In genomic region chr8:120052318-120052717, GRCm38 (mm10) we compare ENCODE assay signal across 18 mouse cellular contexts. TPM values are rescaled to one million over a fixed set of nuclear protein-coding genes. Genes with fewer than 3 reads are reported as not detected.
DNase-seq lines count a peak whose midpoint lies in the region; ATAC-seq and TF ChIP-seq lines count a peak whose summit lies in the region.
"Had no signal": no experiment of that assay in that cellular context is flagged by ENCODE, and none has a peak within 500 bp of the region (broad histone marks: within the 10 kb centered on the region; RNA-seq: fewer than 3 reads in every experiment).

No protein-coding gene starts in this region.

- peak overlapping the region; percentile 70 for H3K27ac ChIP-seq in gastrocnemius, adult 2 months
- H3K27ac ChIP-seq in lung, postnatal 0 days (ENCODE audit: low read length): no peak overlapping the region
- H3K27ac ChIP-seq in stomach, postnatal 0 days (replicated peaks): 0 out of 2 replicates have a peak overlapping the region, but pooled peaks have one; percentile 13
- no peak overlapping the region for H3K27ac ChIP-seq in midbrain, embryonic 16.5 days (ENCODE audit: low read length)
- H3K27ac ChIP-seq: forebrain, embryonic 10.5 days had no signal

- H3K4me2 ChIP-seq in lung, postnatal 0 days (replicated peaks; ENCODE audit: low read depth, low read length): no peak overlapping the region
- H3K4me2 ChIP-seq in stomach, postnatal 0 days (replicated peaks; ENCODE audit: low read depth): no peak overlapping the region
- no peak overlapping the region for H3K4me2 ChIP-seq in midbrain, embryonic 16.5 days (ENCODE audit: low read length)
- H3K4me2 ChIP-seq: heart, embryonic 12.5 days had no signal

- intact Hi-C loops in gastrocnemius, adult 2 months (cut with DNase I): no loop called here

- no peak for DNase-seq in gastrocnemius, adult 2 months
- no peak for DNase-seq in gastrocnemius, adult 18-20 months (ENCODE audit: low spot score)
- peak; percentile 53 for DNase-seq in lung, postnatal 0 days (ENCODE audit: low spot score)
- no peak for DNase-seq in lung, postnatal 25 days (ENCODE audit: low spot score)
- DNase-seq in lung, postnatal 14 days: peak; percentile 40
- no peak for DNase-seq in stomach, postnatal 0 days (ENCODE audit: low spot score)
- DNase-seq: adrenal gland, postnatal 10 days; cerebellum, adult 11-12 months; cerebellum, adult 9-10 months; cerebellum, postnatal 36 days; gastrocnemius, postnatal 10 days; heart, postnatal 36 days had no signal

- H3K4me3 ChIP-seq in gastrocnemius, adult 2 months: no peak overlapping the region
- no peak overlapping the region for H3K4me3 ChIP-seq in lung, postnatal 0 days (ENCODE audit: low read depth, low read length)
- H3K4me3 ChIP-seq in stomach, postnatal 0 days (ENCODE audit: low read depth, low read length): no peak overlapping the region
- H3K4me3 ChIP-seq in midbrain, embryonic 16.5 days (ENCODE audit: low read depth, low read length): no peak overlapping the region
- H3K4me3 ChIP-seq: erythroblast, embryonic 14.5 days; forebrain, embryonic 10.5 days; heart, embryonic 12.5 days had no signal

- TF ChIP-seq EP300 in lung, postnatal 0 days (IDR thresholded peaks at IDR 0.05): no peak
- TF ChIP-seq EP300 in stomach, postnatal 0 days (optimal IDR thresholded peaks at IDR 0.05): no peak

- peak; percentile 46; the same call in 1 of the 2 replicates for ATAC-seq in lung, postnatal 0 days
- ATAC-seq in stomach, postnatal 0 days (ENCODE audit: low FRiP score, low TSS enrichment): 0 out of 2 replicates have a peak, but pooled peaks have one; percentile 21
- no peak for ATAC-seq in midbrain, embryonic 16.5 days
- ATAC-seq: forebrain, embryonic 14.5 days; hindbrain, embryonic 16.5 days had no signal

- 59% methylated on average over 8 of the region's 8 CpGs for WGBS in lung, postnatal 0 days
- 55% methylated on average over 8 of the region's 8 CpGs for WGBS in stomach, postnatal 0 days
- WGBS in midbrain, embryonic 16.5 days: 86% methylated on average over 8 of the region's 8 CpGs

- TF ChIP-seq CTCF in gastrocnemius, adult 2 months (IDR thresholded peaks at IDR 0.05): no peak
- no peak for TF ChIP-seq CTCF in lung, postnatal 0 days (IDR thresholded peaks at IDR 0.05)
- TF ChIP-seq CTCF in stomach, postnatal 0 days (IDR thresholded peaks at IDR 0.05; ENCODE audit: low read depth): no peak

- no peaks in the 10 kb centered on the region for H3K36me3 ChIP-seq in lung, postnatal 0 days (ENCODE audit: insufficient read depth, low read length)
- H3K36me3 ChIP-seq in stomach, postnatal 0 days (ENCODE audit: control insufficient read depth, insufficient read depth, low read length): no peaks in the 10 kb centered on the region
- H3K36me3 ChIP-seq in midbrain, embryonic 16.5 days (ENCODE audit: control insufficient read depth, insufficient read depth, low read length): no peaks in the 10 kb centered on the region
- H3K36me3 ChIP-seq: forebrain, embryonic 10.5 days; heart, embryonic 12.5 days had no signal

- H3K4me1 ChIP-seq in lung, postnatal 0 days (ENCODE audit: insufficient read depth, low read depth, low read length): no peaks in the 10 kb centered on the region
- H3K4me1 ChIP-seq in stomach, postnatal 0 days (replicated peaks; ENCODE audit: control insufficient read depth, insufficient read depth): no peaks in the 10 kb centered on the region
- H3K4me1 ChIP-seq in midbrain, embryonic 16.5 days (ENCODE audit: control insufficient read depth, insufficient read depth, low read length): no peaks in the 10 kb centered on the region

- H3K9me3 ChIP-seq in lung, postnatal 0 days (ENCODE audit: low read length): no peaks in the 10 kb centered on the region
- no peaks in the 10 kb centered on the region for H3K9me3 ChIP-seq in stomach, postnatal 0 days (ENCODE audit: control insufficient read depth, low read length)
- H3K9me3 ChIP-seq in midbrain, embryonic 16.5 days (replicated peaks; ENCODE audit: control insufficient read depth, low read length, poor library complexity, severe bottlenecking): no peaks in the 10 kb centered on the region

- no peaks in the 10 kb centered on the region for H3K27me3 ChIP-seq in lung, postnatal 0 days (replicated peaks; ENCODE audit: insufficient read depth, low read length)
- H3K27me3 ChIP-seq in stomach, postnatal 0 days (ENCODE audit: control insufficient read depth, insufficient read depth, low read length): no peaks in the 10 kb centered on the region
- H3K27me3 ChIP-seq in midbrain, embryonic 16.5 days (ENCODE audit: control insufficient read depth, insufficient read depth, low read depth, low read length): no peaks in the 10 kb centered on the region

- no peak overlapping the region for H3K9ac ChIP-seq in lung, postnatal 0 days (replicated peaks; ENCODE audit: low read depth)
- no peak overlapping the region for H3K9ac ChIP-seq in stomach, postnatal 0 days (ENCODE audit: low read length)
- H3K9ac ChIP-seq in midbrain, embryonic 16.5 days (ENCODE audit: low read depth, low read length): no peak overlapping the region
- H3K9ac ChIP-seq: heart, embryonic 12.5 days had no signal

RNA-seq across cellular contexts. Expression of gene Zdhhc7, which starts 49.0 kb away (rescaled TPM):
- total RNA-seq in gastrocnemius, adult 2 months (2021): 10 to 100 TPM; 23.9 to 27.6 TPM
- 10 to 100 TPM; 20.4 to 24.6 TPM for total RNA-seq in gastrocnemius, adult 18-20 months (2021)
- 31.0 and 33.0 TPM in 2 replicates for polyA plus RNA-seq in lung, postnatal 0 days (2015; fragmentation: Nextera tagmentation; extraction: Ambion mirVana)
- polyA plus RNA-seq in stomach, postnatal 0 days (2015; fragmentation: Nextera tagmentation; extraction: Ambion mirVana): 24.3 and 24.4 TPM in 2 replicates
- 27.8 and 29.5 TPM in 2 replicates for polyA plus RNA-seq in midbrain, embryonic 16.5 days (2015; fragmentation: Nextera tagmentation; extraction: Ambion mirVana)

Comparison
In these comparisons a context has a peak if more than half of its experiments do, and no peak if none do; other contexts are left out.
1. DNase-seq: peak in lung, postnatal 0 days (single experiment) and lung, postnatal 14 days (single experiment); none in gastrocnemius, adult 2 months (single experiment), gastrocnemius, adult 18-20 months (single experiment), lung, postnatal 25 days (single experiment) and stomach, postnatal 0 days (single experiment).
2. H3K27ac ChIP-seq: peak in gastrocnemius, adult 2 months (single experiment) and stomach, postnatal 0 days (single experiment); none in lung, postnatal 0 days (single experiment) and midbrain, embryonic 16.5 days (single experiment).